27 mouse cellular contexts compared by ENCODE assay signal in genomic region chr12:106308956-106309610, GRCm38 (mm10).
DNase-seq lines count a peak whose midpoint lies in the region; ATAC-seq and TF ChIP-seq lines count a peak whose summit lies in the region.
"Had no signal": no experiment of that assay in that cellular context is flagged by ENCODE, and none has a peak within 500 bp of the region (broad histone marks: within the 10 kb centered on the region; RNA-seq: fewer than 3 reads in every experiment).

No protein-coding gene starts in this region.

- ATAC-seq in activated CD4-positive, CD25-positive, alpha-beta regulatory T cell, adult 4 months: peak; percentile 8
- no peak for ATAC-seq in neural tube, embryonic 15.5 days (ENCODE audit: low FRiP score)
- ATAC-seq: forebrain, embryonic 13.5 days had no signal

- TF ChIP-seq POLR2A in spleen, adult 2 months (IDR thresholded peaks at IDR 0.05; ENCODE audit: low read depth, low read length): no peak

- H3K9me3 ChIP-seq in neural tube, embryonic 15.5 days (replicated peaks): no peaks in the 10 kb centered on the region
- H3K9me3 ChIP-seq: forebrain, embryonic 13.5 days; heart, embryonic 10.5 days; hindbrain, embryonic 12.5 days; limb, embryonic 13.5 days; lung, embryonic 15.5 days; midbrain, embryonic 10.5 days; neural tube, embryonic 13.5 days had no signal

- no peak for DNase-seq in spleen, adult 2 months (ENCODE audit: low read depth in 1 of 2, low spot score in 2 of 2)
- DNase-seq in spleen, postnatal 14 days (ENCODE audit: low spot score in 2 of 2): no peak
- DNase-seq in thymus, postnatal 0 days (ENCODE audit: low spot score): peak; percentile 24
- DNase-seq in kidney, postnatal 10 days: no peak
- DNase-seq in urinary bladder, postnatal 4 days (ENCODE audit: low spot score in 2 of 2): no peak
- DNase-seq: adrenal gland, postnatal 36 days; cerebellum, adult 2 months; cerebellum, postnatal 14 days; gastrocnemius, postnatal 14 days; heart, postnatal 36 days; kidney, adult 11 months; kidney, postnatal 25 days had no signal

- WGBS in spleen, adult 2 months: 77% methylated on average over 25 of the region's 25 CpGs
- 85% methylated on average over 25 of the region's 25 CpGs for WGBS in neural tube, embryonic 15.5 days

- TF ChIP-seq CTCF in spleen, adult 2 months (IDR thresholded peaks at IDR 0.05; ENCODE audit: extremely low read depth, insufficient read depth, insufficient read length, insufficient replicate concordance): no peak

- no peak overlapping the region for H3K4me2 ChIP-seq in neural tube, embryonic 15.5 days
- H3K4me2 ChIP-seq: forebrain, embryonic 13.5 days; hindbrain, embryonic 12.5 days; limb, embryonic 13.5 days; liver, embryonic 11.5 days; lung, embryonic 15.5 days; neural tube, embryonic 13.5 days had no signal

- H3K27ac ChIP-seq in spleen, adult 2 months (ENCODE audit: insufficient read depth, low read length): peak overlapping the region; percentile 30
- no peak overlapping the region for H3K27ac ChIP-seq in neural tube, embryonic 15.5 days (replicated peaks)
- H3K27ac ChIP-seq: forebrain, embryonic 13.5 days; heart, embryonic 10.5 days; hindbrain, embryonic 12.5 days; layer of hippocampus, adult 2 months; left cerebral cortex, adult 2 months; limb, embryonic 13.5 days; lung, embryonic 15.5 days; midbrain, embryonic 10.5 days; neural tube, embryonic 13.5 days had no signal

- no peak overlapping the region for H3K9ac ChIP-seq in neural tube, embryonic 15.5 days (replicated peaks)
- H3K9ac ChIP-seq: forebrain, embryonic 13.5 days; hindbrain, embryonic 12.5 days; limb, embryonic 13.5 days; lung, embryonic 15.5 days; neural tube, embryonic 13.5 days had no signal

- no peaks in the 10 kb centered on the region for H3K27me3 ChIP-seq in spleen, adult 2 months (ENCODE audit: control insufficient read depth, insufficient read depth, low read length)
- peaks cover 34% of the 10 kb centered on the region for H3K27me3 ChIP-seq in neural tube, embryonic 15.5 days (replicated peaks)
- H3K27me3 ChIP-seq: CH12.LX had no signal

- no peak overlapping the region; the same call in 1 of the 2 replicates for H3K4me3 ChIP-seq in spleen, adult 2 months (ENCODE audit: extremely low read depth, insufficient read depth, insufficient read length)
- no peak overlapping the region for H3K4me3 ChIP-seq in neural tube, embryonic 15.5 days (replicated peaks)
- H3K4me3 ChIP-seq: forebrain, embryonic 13.5 days; heart, embryonic 10.5 days; hindbrain, embryonic 12.5 days; layer of hippocampus, adult 2 months; left cerebral cortex, adult 2 months; limb, embryonic 13.5 days; lung, embryonic 15.5 days; midbrain, embryonic 10.5 days; myocyte; neural tube, embryonic 13.5 days had no signal

- H3K36me3 ChIP-seq in spleen, adult 2 months (ENCODE audit: control insufficient read depth, insufficient read depth, low read length): no peaks in the 10 kb centered on the region
- no peaks in the 10 kb centered on the region for H3K36me3 ChIP-seq in neural tube, embryonic 15.5 days
- H3K36me3 ChIP-seq: G1E; heart, embryonic 10.5 days; hindbrain, embryonic 12.5 days; limb, embryonic 13.5 days; lung, embryonic 15.5 days; midbrain, embryonic 10.5 days; neural tube, embryonic 13.5 days had no signal

- no peaks in the 10 kb centered on the region; the same call in 1 of the 2 replicates for H3K4me1 ChIP-seq in spleen, adult 2 months (ENCODE audit: control insufficient read depth, insufficient read depth, insufficient read length)
- H3K4me1 ChIP-seq in neural tube, embryonic 15.5 days: peaks cover 15% of the 10 kb centered on the region
- H3K4me1 ChIP-seq: heart, embryonic 10.5 days; lung, embryonic 15.5 days had no signal
